Mouse (Mus musculus) CH12.LX (cell line): Measurements from ENCODE around the gene Tnfsf8. TPM values are rescaled to one million over a fixed set of nuclear protein-coding genes. Genes with fewer than 3 reads are reported as not detected.

Experiments
- DNase-seq: peaks from one replicate; pipeline ENCODE4 v3.0.0-alpha.2; 2013; ENCODE audit errors: extremely low read depth
- H3K27ac ChIP-seq: 2 replicates; pipeline ENCODE4 v1.5.1; 2012; ENCODE audit warnings: low read depth, mild to moderate bottlenecking, control low read depth, moderate library complexity; ENCODE audit not compliant: insufficient read depth
- H3K27me3 ChIP-seq: replicated peaks from 2 replicates; pipeline ENCODE3; 2012; ENCODE audit warnings: inconsistent platforms
- H3K36me3 ChIP-seq, 2 experiments: replicated peaks in 1 of 2; 2 replicates each; pipeline versions ENCODE3 to v1.6.1; 2012; ENCODE audit warnings: inconsistent platforms in 1 of 2, low read length in 1 of 2, mild to moderate bottlenecking in 1 of 2, mixed read lengths in 1 of 2, moderate library complexity in 1 of 2; ENCODE audit not compliant: control insufficient read depth in 1 of 2, insufficient read depth in 1 of 2
- H3K4me1 ChIP-seq, 2 experiments: 2 replicates each; pipeline ENCODE4 v1.6.1; 2012; ENCODE audit warnings: inconsistent platforms in 1 of 2, moderate library complexity in 1 of 2; ENCODE audit not compliant: insufficient read depth in 2 of 2, control insufficient read depth in 1 of 2
- H3K4me2 ChIP-seq: 2 replicates; pipeline ENCODE4 v1.6.1; 2012; ENCODE audit warnings: low read depth, mild to moderate bottlenecking, control low read depth; ENCODE audit not compliant: poor library complexity, insufficient read depth, severe bottlenecking
- H3K4me3 ChIP-seq, 3 experiments: fragments of 150-350 bp in 1 of 3; sonication (generic) in 1 of 3; replicated peaks in 1 of 3; 2 replicates each; pipeline versions ENCODE3 to v1.5.1; 2011 to 2012; ENCODE audit warnings: low read depth in 2 of 3, low read length in 2 of 3, mild to moderate bottlenecking in 2 of 3, moderate library complexity in 2 of 3, control low read depth in 1 of 3, improper control_type of control experiment in 1 of 3, inconsistent platforms in 1 of 3, mixed read lengths in 1 of 3; ENCODE audit not compliant: poor library complexity in 1 of 3
- H3K79me2 ChIP-seq: replicated peaks from 2 replicates; pipeline ENCODE4 v1.6.1; 2012; ENCODE audit warnings: mild to moderate bottlenecking, moderate library complexity; ENCODE audit not compliant: control insufficient read depth, poor library complexity, insufficient read depth, severe bottlenecking; ENCODE audit errors: extremely low read depth
- H3K9ac ChIP-seq: 2 replicates; pipeline ENCODE4 v1.6.1; 2012; ENCODE audit warnings: low read depth, mild to moderate bottlenecking, control low read depth, moderate library complexity; ENCODE audit not compliant: insufficient read depth
- H3K9me3 ChIP-seq: replicated peaks from 2 replicates; pipeline ENCODE3; 2012; ENCODE audit warnings: low read length, inconsistent platforms, mixed read lengths
- BHLHE40 ChIP-seq: IDR thresholded peaks from 2 replicates; pipeline ENCODE4 v1.6.1; 2011; ENCODE audit warnings: mild to moderate bottlenecking, low read depth, low read length, improper control_type of control experiment
- CHD1 ChIP-seq: IDR thresholded peaks from 2 replicates; pipeline ENCODE4 v1.6.1; 2012; ENCODE audit warnings: low read depth, low read length, improper control_type of control experiment, inconsistent platforms
- CHD2 ChIP-seq: IDR thresholded peaks from 2 replicates; pipeline ENCODE4 v1.6.1; 2011; ENCODE audit warnings: low read length, improper control_type of control experiment
- CTCF ChIP-seq, 2 experiments: IDR thresholded peaks in 1 of 2; conservative IDR thresholded peaks in 1 of 2; 2 replicates each; pipeline ENCODE4 v1.5.1; 2011 to 2012; ENCODE audit warnings: low read depth in 2 of 2, low read length in 2 of 2, improper control_type of control experiment in 1 of 2, inconsistent platforms in 1 of 2, mild to moderate bottlenecking in 1 of 2, moderate library complexity in 1 of 2
- E2F4 ChIP-seq: IDR thresholded peaks from 2 replicates; pipeline ENCODE4 v1.6.1; 2011; ENCODE audit warnings: low read depth, low read length, improper control_type of control experiment; ENCODE audit not compliant: insufficient replicate concordance
- ELF1 ChIP-seq: IDR thresholded peaks from 2 replicates; pipeline ENCODE4 v1.6.1; 2014; ENCODE audit warnings: low read depth, mild to moderate bottlenecking, inconsistent platforms, low read length, improper control_type of control experiment
- EP300 ChIP-seq: IDR thresholded peaks from 2 replicates; pipeline ENCODE4 v1.6.1; 2011; ENCODE audit warnings: low read length, improper control_type of control experiment
- ETS1 ChIP-seq: conservative IDR thresholded peaks from 2 replicates; pipeline ENCODE4 v1.6.1; 2012; ENCODE audit warnings: low read depth, mild to moderate bottlenecking, inconsistent platforms, low read length, improper control_type of control experiment, moderate library complexity
- HCFC1 ChIP-seq: IDR thresholded peaks from 2 replicates; pipeline ENCODE4 v1.6.1; 2012; ENCODE audit warnings: low read depth, mild to moderate bottlenecking, inconsistent platforms, low read length, improper control_type of control experiment
- JUN ChIP-seq: IDR thresholded peaks from 2 replicates; pipeline ENCODE4 v1.6.1; 2011; ENCODE audit warnings: low read depth, mild to moderate bottlenecking, low read length, improper control_type of control experiment, moderate library complexity; ENCODE audit not compliant: insufficient read depth
- JUND ChIP-seq: conservative IDR thresholded peaks from 2 replicates; pipeline ENCODE4 v1.6.1; 2011; ENCODE audit warnings: low read depth, low read length, improper control_type of control experiment
- MAFK ChIP-seq: IDR thresholded peaks from 2 replicates; pipeline ENCODE4 v1.6.1; 2011; ENCODE audit warnings: low read length, improper control_type of control experiment; ENCODE audit not compliant: insufficient replicate concordance
- MAX ChIP-seq: IDR thresholded peaks from 2 replicates; pipeline ENCODE4 v1.6.1; 2011; ENCODE audit warnings: low read length, improper control_type of control experiment
- MAZ ChIP-seq: IDR thresholded peaks from 2 replicates; pipeline ENCODE4 v1.6.1; 2012; ENCODE audit warnings: low read depth, mild to moderate bottlenecking, inconsistent platforms, low read length, improper control_type of control experiment, moderate library complexity
- MEF2A ChIP-seq: IDR thresholded peaks from 2 replicates; pipeline ENCODE4 v1.6.1; 2014; ENCODE audit warnings: low read depth, mild to moderate bottlenecking, inconsistent platforms, low read length, improper control_type of control experiment, borderline replicate concordance
- MXI1 ChIP-seq: IDR thresholded peaks from 2 replicates; pipeline ENCODE4 v1.6.1; 2011; ENCODE audit warnings: mild to moderate bottlenecking, low read depth, low read length, improper control_type of control experiment
- MYC ChIP-seq: IDR thresholded peaks from 2 replicates; pipeline ENCODE4 v1.6.1; 2011; ENCODE audit warnings: low read depth, mild to moderate bottlenecking, improper control_type of control experiment, low read length
- NELFE ChIP-seq: IDR thresholded peaks from 2 replicates; pipeline ENCODE4 v1.6.1; 2011; ENCODE audit warnings: low read depth, low read length, improper control_type of control experiment
- POLR2A ChIP-seq: IDR thresholded peaks from 2 replicates; pipeline ENCODE4 v1.6.1; 2011; ENCODE audit warnings: low read depth, mild to moderate bottlenecking, improper control_type of control experiment, low read length
- POLR2AphosphoS2 ChIP-seq: IDR thresholded peaks from 2 replicates; pipeline ENCODE4 v1.6.1; 2011; ENCODE audit warnings: low read depth, low read length, improper control_type of control experiment
- RAD21 ChIP-seq: IDR thresholded peaks from 2 replicates; pipeline ENCODE4 v1.6.1; 2011; ENCODE audit warnings: low read depth, mild to moderate bottlenecking, low read length, improper control_type of control experiment, moderate library complexity
- SMC3 ChIP-seq: IDR thresholded peaks from 2 replicates; pipeline ENCODE4 v1.6.1; 2011; ENCODE audit warnings: low read depth, low read length, improper control_type of control experiment
- TBP ChIP-seq: conservative IDR thresholded peaks from 2 replicates; pipeline ENCODE4 v1.6.1; 2011; ENCODE audit warnings: low read depth, low read length, improper control_type of control experiment
- UBTF ChIP-seq: IDR thresholded peaks from 2 replicates; pipeline ENCODE4 v1.6.1; 2012; ENCODE audit warnings: low read depth, mild to moderate bottlenecking, inconsistent platforms, low read length, improper control_type of control experiment, moderate library complexity
- USF1 ChIP-seq: IDR thresholded peaks from 2 replicates; pipeline ENCODE4 v1.6.1; 2014; ENCODE audit warnings: low read depth, mild to moderate bottlenecking, inconsistent platforms, low read length, improper control_type of control experiment
- USF2 ChIP-seq: conservative IDR thresholded peaks from 2 replicates; pipeline ENCODE4 v1.6.1; 2011; ENCODE audit warnings: low read depth, low read length, improper control_type of control experiment
- ZC3H11A ChIP-seq: IDR thresholded peaks from 2 replicates; pipeline ENCODE4 v1.6.1; 2012; ENCODE audit warnings: low read depth, mild to moderate bottlenecking, inconsistent platforms, low read length, improper control_type of control experiment
- ZKSCAN1 ChIP-seq: IDR thresholded peaks from 2 replicates; pipeline ENCODE4 v1.6.1; 2012; ENCODE audit warnings: low read depth, inconsistent platforms, low read length, improper control_type of control experiment, borderline replicate concordance
- ZMIZ1 ChIP-seq: IDR thresholded peaks from 2 replicates; pipeline ENCODE4 v1.6.1; 2012; ENCODE audit warnings: low read depth, mild to moderate bottlenecking, inconsistent platforms, low read length, improper control_type of control experiment
- ZNF384 ChIP-seq: IDR thresholded peaks from 2 replicates; pipeline ENCODE4 v1.6.1; 2012; ENCODE audit warnings: low read depth, low read length, improper control_type of control experiment, inconsistent platforms
- dilution Hi-C: fragments of 300-500 bp; cut with MboI; formaldehyde crosslinking; loops from 2 replicates; pipeline ENCODE4 v1.14.3; 2020; ENCODE audit warnings: low sequenced_read_pairs; ENCODE audit not compliant: extremely low pct_unique_long_range_greater_than_20kb, extremely low pct_ligation_motif_present
- in situ Hi-C: fragments of 300-500 bp; cut with MboI; formaldehyde crosslinking; loops from 3 replicates; pipeline ENCODE4 v1.14.3; 2019; ENCODE audit warnings: low sequenced_read_pairs, low pct_ligation_motif_present, low pct_unique_long_range_greater_than_20kb, mixed read lengths
- polyA plus RNA-seq: library from polyadenylated mRNA; unstranded; fragments of >175 nt; gene quantifications from 2 replicates; pipeline ENCODE4 v1.2.1, GENCODE M21; 2012; ENCODE audit warnings: low read depth; ENCODE audit not compliant: insufficient read length
- total RNA-seq, 2 experiments: library from RNA; depleted of rRNA; stranded (reverse); fragments of 300-350 nt in 1 of 2; fragments of >200 nt in 1 of 2; gene quantifications; 2 replicates each; pipeline ENCODE4 v1.2.3; 2012 to 2014

Gene Tnfsf8
- total and polyA plus RNA-seq, 3 experiments: 19.4 to 67.9 (median 22.8) TPM

GRCm38 (mm10) chr4:63845760-63846159 lies 15.4 kb downstream of the Tnfsf8 start:
- Histone ChIP-seq H3K27me3 (no peaks in the 10 kb centered on the region), H3K4me1 (peaks cover 51 to 94% of the 10 kb centered on the region in 2 experiments), H3K79me2 (peaks cover 48% of the 10 kb centered on the region), H3K9ac (peak overlapping the region; percentile 12; the same call in 1 of the 2 replicates), H3K4me3 (no peak overlapping the region), H3K9me3 (no peaks in the 10 kb centered on the region), H3K27ac (peak overlapping the region; percentile 76), H3K36me3 (peaks cover 49 to 77% of the 10 kb centered on the region in 2 experiments), H3K4me2 (0 out of 2 replicates have a peak overlapping the region, but pooled peaks have one; percentile 16)
- TF ChIP-seq POLR2AphosphoS2 (0 out of 2 replicates have a peak, but pooled peaks have one; percentile 34), RAD21 (no peak), MAZ (0 out of 2 replicates have a peak, but pooled peaks have one; percentile 26), BHLHE40 (peak; percentile 68), HCFC1 (no peak), MYC (no peak), USF2 (peak; percentile 57), NELFE (no peak), CTCF (conservative IDR thresholded peaks at IDR 0.05 in 1 of 2, IDR thresholded peaks at IDR 0.05 in 1 of 2; ENCODE audit: low read depth in 2 of 2, low read length in 2 of 2) (no peak), MXI1 (peak; percentile 44; the same call in 1 of the 2 replicates), EP300 (0 out of 2 replicates have a peak, but pooled peaks have one; percentile 26), ETS1 (0 out of 2 replicates have a peak, but pooled peaks have one; percentile 18), ELF1 (no peak), USF1 (peak; percentile 71), ZMIZ1 (no peak), ZNF384 (peak; percentile 69)
- dilution Hi-C loops (no loop called here), in situ Hi-C loops (no loop called here)
- no peak for DNase-seq

GRCm38 (mm10) chr4:63843924-63844323 lies 17.2 kb downstream of the Tnfsf8 start:
- no peak overlapping the region for H3K4me3 ChIP-seq
- peaks cover 50 to 82% of the 10 kb centered on the region in 2 experiments for H3K4me1 ChIP-seq
- dilution Hi-C loops (no loop called here), in situ Hi-C loops (loop anchor here (5.0 kb wide), 3 partner anchors 92 to 217 kb away; no protein-coding TSS in a partner anchor)
- no peaks in the 10 kb centered on the region for H3K27me3 ChIP-seq
- peak overlapping the region; percentile 100; the same call in 1 of the 2 replicates for H3K27ac ChIP-seq
- H3K36me3 ChIP-seq: peaks cover 32 to 61% of the 10 kb centered on the region in 2 experiments
- DNase-seq: no peak
- H3K9ac ChIP-seq: peak overlapping the region; percentile 35; the same call in 1 of the 2 replicates
- no peak overlapping the region for H3K4me2 ChIP-seq
- peaks cover 31% of the 10 kb centered on the region for H3K79me2 ChIP-seq
- H3K9me3 ChIP-seq: no peaks in the 10 kb centered on the region
- TF ChIP-seq JUND: 0 out of 2 replicates have a peak, but pooled peaks have one; percentile 20
- 0 out of 2 replicates have a peak, but pooled peaks have one; percentile 30 for TF ChIP-seq MEF2A
- no peak for TF ChIP-seq ETS1
- no peak for TF ChIP-seq MAX
- TF ChIP-seq MXI1: no peak
- no peak for TF ChIP-seq NELFE
- no peak for TF ChIP-seq POLR2A
- no peak for TF ChIP-seq USF1
- TF ChIP-seq HCFC1: no peak
- 0 out of 2 replicates have a peak, but pooled peaks have one; percentile 10 for TF ChIP-seq ZC3H11A
- no peak for TF ChIP-seq TBP
- TF ChIP-seq EP300: peak; percentile 39; the same call in 1 of the 2 replicates
- 0 out of 2 replicates have a peak, but pooled peaks have one; percentile 29 for TF ChIP-seq CHD2
- no peak; the same call in 1 of the 2 replicates for TF ChIP-seq ZNF384
- no peak for TF ChIP-seq UBTF
- no peak for TF ChIP-seq ZKSCAN1
- TF ChIP-seq MAFK: no peak
- no peak for TF ChIP-seq JUN
- TF ChIP-seq RAD21: peak; percentile 42
- no peak for TF ChIP-seq E2F4
- peak; percentile 28; the same call in 1 of the 2 replicates for TF ChIP-seq BHLHE40
- TF ChIP-seq MAZ: 0 out of 2 replicates have a peak, but pooled peaks have one; percentile 54
- TF ChIP-seq CHD1: no peak
- TF ChIP-seq SMC3: peak; percentile 44
